19 mouse cellular contexts compared by ENCODE assay signal in the genomic region with DNA sequence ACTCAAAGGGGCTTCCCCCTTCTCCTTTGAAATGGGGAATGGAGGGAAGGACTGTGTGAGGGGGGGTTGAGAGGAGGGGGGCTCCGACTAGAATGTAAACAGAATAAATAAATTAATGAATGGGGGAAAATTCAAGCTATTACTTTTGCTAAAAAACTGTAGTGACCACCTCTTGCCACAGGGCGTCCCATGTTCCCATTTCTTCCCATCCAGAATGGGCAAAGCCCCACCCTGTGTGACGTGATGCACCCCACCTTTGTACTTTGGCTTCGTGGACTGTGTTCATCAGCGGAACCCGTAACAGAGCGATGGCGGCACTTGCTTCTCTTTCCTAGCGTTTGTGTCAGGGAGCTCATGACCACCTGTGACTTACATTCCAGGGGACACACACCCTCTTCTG.
DNase-seq lines count a peak whose midpoint lies in the region; ATAC-seq and TF ChIP-seq lines count a peak whose summit lies in the region.
"Had no signal": no experiment of that assay in that cellular context is flagged by ENCODE, and none has a peak within 500 bp of the region (broad histone marks: within the 10 kb centered on the region; RNA-seq: fewer than 3 reads in every experiment).

No protein-coding gene starts in this region.

- peaks cover 8% of the 10 kb centered on the region for H3K9me3 ChIP-seq in heart, embryonic 12.5 days (replicated peaks)
- peaks cover 13% of the 10 kb centered on the region for H3K9me3 ChIP-seq in hindbrain, embryonic 13.5 days
- H3K9me3 ChIP-seq: heart, embryonic 10.5 days; hindbrain, embryonic 12.5 days; limb, embryonic 10.5 days; lung, embryonic 15.5 days had no signal

- TF ChIP-seq POLR2A in cerebellum, adult 2 months (IDR thresholded peaks at IDR 0.05; ENCODE audit: borderline replicate concordance, insufficient read depth, low read length): no peak

- DNase-seq in cerebellum, adult 2 months: no peak
- no peak for DNase-seq in cerebellum, adult 11-12 months
- no peak for DNase-seq in layer of hippocampus, adult 2 months (ENCODE audit: low spot score in 2 of 2)
- DNase-seq in layer of hippocampus, adult 11-12 months (ENCODE audit: low spot score): no peak
- peak; percentile 23 for DNase-seq in testis, postnatal 14 days (ENCODE audit: low spot score)
- no peak for DNase-seq in testis, postnatal 10 days (ENCODE audit: low spot score)
- DNase-seq: cerebellum, adult 9-11 months; gastrocnemius, adult 2 months; heart, postnatal 10 days; midbrain, embryonic 14.5 days; right cerebral cortex, postnatal 25 days; thymus, postnatal 14 days had no signal

- 80% methylated on average over 9 of the region's 9 CpGs for WGBS in cerebellum, adult 2 months
- 82% methylated on average over 9 of the region's 9 CpGs for WGBS in heart, embryonic 12.5 days
- 91% methylated on average over 9 of the region's 9 CpGs for WGBS in hindbrain, embryonic 13.5 days

- H3K4me3 ChIP-seq in cerebellum, adult 2 months (replicated peaks; ENCODE audit: insufficient read depth, low read depth, low read length): no peak overlapping the region
- H3K4me3 ChIP-seq in layer of hippocampus, adult 2 months: no peak overlapping the region
- H3K4me3 ChIP-seq in heart, embryonic 12.5 days: no peak overlapping the region
- H3K4me3 ChIP-seq in hindbrain, embryonic 13.5 days: no peak overlapping the region
- H3K4me3 ChIP-seq: embryonic facial prominence, embryonic 15.5 days; gastrocnemius, adult 2 months; heart, embryonic 10.5 days; hindbrain, embryonic 12.5 days; limb, embryonic 10.5 days; lung, embryonic 15.5 days had no signal

- no peak overlapping the region for H3K27ac ChIP-seq in cerebellum, adult 2 months (ENCODE audit: insufficient read depth, low read length)
- no peak overlapping the region for H3K27ac ChIP-seq in layer of hippocampus, adult 2 months
- H3K27ac ChIP-seq in heart, embryonic 12.5 days (ENCODE audit: poor library complexity, severe bottlenecking): no peak overlapping the region
- H3K27ac ChIP-seq in hindbrain, embryonic 13.5 days: no peak overlapping the region
- H3K27ac ChIP-seq: embryonic facial prominence, embryonic 15.5 days; gastrocnemius, adult 2 months; heart, embryonic 10.5 days; hindbrain, embryonic 12.5 days; limb, embryonic 10.5 days; lung, embryonic 15.5 days had no signal

- H3K9ac ChIP-seq in heart, embryonic 12.5 days: no peak overlapping the region
- no peak overlapping the region for H3K9ac ChIP-seq in hindbrain, embryonic 13.5 days
- H3K9ac ChIP-seq: embryonic facial prominence, embryonic 15.5 days; hindbrain, embryonic 12.5 days; lung, embryonic 15.5 days had no signal

- H3K4me2 ChIP-seq in heart, embryonic 12.5 days: no peak overlapping the region
- H3K4me2 ChIP-seq in hindbrain, embryonic 13.5 days: no peak overlapping the region
- H3K4me2 ChIP-seq: embryonic facial prominence, embryonic 15.5 days; hindbrain, embryonic 12.5 days; lung, embryonic 15.5 days had no signal

- ATAC-seq in heart, embryonic 12.5 days (ENCODE audit: insufficient number of reproducible peaks, low FRiP score): no peak
- no peak for ATAC-seq in hindbrain, embryonic 13.5 days (ENCODE audit: low FRiP score)

- TF ChIP-seq CTCF in cerebellum, adult 2 months (IDR thresholded peaks at IDR 0.05; ENCODE audit: borderline replicate concordance, insufficient read depth, low read depth, low read length): 0 out of 2 replicates have a peak, but pooled peaks have one; percentile 19
- TF ChIP-seq CTCF in layer of hippocampus, adult 2 months (conservative IDR thresholded peaks at IDR 0.05): peak; percentile 65

- no peaks in the 10 kb centered on the region for H3K27me3 ChIP-seq in cerebellum, adult 2 months (ENCODE audit: control insufficient read depth, insufficient read depth, low read length)
- no peaks in the 10 kb centered on the region for H3K27me3 ChIP-seq in heart, embryonic 12.5 days (replicated peaks)
- H3K27me3 ChIP-seq in hindbrain, embryonic 13.5 days: peaks cover 3% of the 10 kb centered on the region; the same call in 1 of the 2 replicates
- H3K27me3 ChIP-seq: embryonic facial prominence, embryonic 15.5 days; hindbrain, embryonic 12.5 days; lung, embryonic 15.5 days had no signal

- H3K4me1 ChIP-seq in cerebellum, adult 2 months (ENCODE audit: control insufficient read depth, insufficient read depth, low read length): peaks cover 3% of the 10 kb centered on the region; the same call in 1 of the 2 replicates
- H3K4me1 ChIP-seq in heart, embryonic 12.5 days (replicated peaks): no peaks in the 10 kb centered on the region; the same call in 1 of the 2 replicates
- peaks cover 34% of the 10 kb centered on the region for H3K4me1 ChIP-seq in hindbrain, embryonic 13.5 days (replicated peaks)
- H3K4me1 ChIP-seq: lung, embryonic 15.5 days had no signal

- H3K36me3 ChIP-seq in heart, embryonic 12.5 days: no peaks in the 10 kb centered on the region
- H3K36me3 ChIP-seq in hindbrain, embryonic 13.5 days: no peaks in the 10 kb centered on the region
- H3K36me3 ChIP-seq: embryonic facial prominence, embryonic 15.5 days; heart, embryonic 10.5 days; hindbrain, embryonic 12.5 days; lung, embryonic 15.5 days had no signal
